Mouse (Mus musculus) spleen, adult 12 weeks (tissue): ENCODE data around the gene Cxcl12.

Experiments used
- DNase-seq: peaks from one replicate; pipeline ENCODE4 v3.0.0; 2022; ENCODE audit warnings: low spot score

Gene Cxcl12

GRCm38 (mm10) chr6:117220831-117221345, 52.6 kb downstream of the Cxcl12 start:
- DNase-seq: no peak
